Mouse (Mus musculus): ENCODE data around the gene Krtcap2.

Gene Krtcap2

DNA sequence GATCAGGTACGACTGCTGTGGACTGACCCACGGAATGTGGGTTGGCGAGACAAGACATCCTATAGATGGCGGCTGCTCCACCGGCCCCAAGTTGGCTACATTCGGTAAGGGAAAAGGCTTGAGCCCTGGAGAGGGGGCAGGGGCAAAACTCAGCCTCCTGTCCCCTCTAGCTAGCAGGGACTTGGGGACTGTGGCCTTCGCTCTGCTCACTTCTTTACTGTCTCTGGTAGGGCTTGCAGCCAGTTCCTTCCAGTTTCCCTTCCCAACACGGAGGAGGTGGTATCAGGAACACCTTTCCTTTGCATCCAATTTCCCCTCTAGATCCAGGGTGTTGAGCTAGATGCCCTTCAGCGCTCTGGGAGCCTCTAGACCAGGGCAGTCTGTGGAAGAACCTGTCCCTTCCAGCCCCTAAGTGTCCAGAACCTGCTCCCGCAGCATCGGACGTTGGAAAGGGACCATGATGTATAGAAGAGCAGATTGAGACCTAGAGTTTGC, 20.4 kb upstream of the Krtcap2 start:
- DNase-seq (ENCODE audit: low spot score in 2 of 2) = no peak

DNA sequence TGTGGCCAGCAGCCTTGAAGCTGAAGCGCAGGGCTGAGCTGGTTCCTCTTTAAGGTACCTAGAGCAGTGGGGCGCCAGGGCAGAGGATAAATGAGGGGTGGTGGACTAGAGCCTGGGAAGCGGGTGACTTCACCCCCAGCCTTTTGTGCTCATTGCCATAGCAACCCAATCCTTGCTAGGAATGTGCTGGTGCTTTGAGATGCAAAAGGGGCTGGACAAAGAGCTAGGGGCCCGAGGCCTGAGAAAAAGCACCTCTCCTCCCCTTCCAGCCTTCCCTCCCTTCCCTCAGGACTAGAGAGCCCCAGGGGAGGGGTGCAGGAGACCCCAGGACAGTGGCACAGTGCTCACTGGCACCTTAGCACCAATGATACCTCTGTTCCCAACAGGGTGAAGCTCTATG, 19.8 kb upstream of the Krtcap2 start:
- no peak for DNase-seq (ENCODE audit: low spot score in 2 of 2)

DNA sequence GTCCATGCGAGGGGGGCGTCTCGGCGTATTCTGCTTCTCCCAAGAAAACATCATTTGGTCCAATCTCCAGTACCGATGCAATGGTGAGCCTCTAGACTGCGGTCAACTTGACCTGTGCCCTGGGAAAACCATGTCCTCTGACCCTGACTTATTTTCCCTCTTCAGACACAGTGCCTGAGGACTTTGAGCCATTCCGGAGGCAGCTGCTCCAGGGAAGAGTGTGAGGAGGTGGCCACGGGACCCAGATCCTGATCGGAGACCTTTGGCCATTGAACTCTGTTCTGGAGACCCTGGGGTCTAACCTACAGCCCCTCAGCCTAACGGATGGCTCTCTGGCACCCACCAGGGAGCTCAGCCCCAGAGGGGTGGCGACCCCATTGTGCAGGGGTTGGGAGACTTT, 19.4 kb upstream of the Krtcap2 start:
- DNase-seq (ENCODE audit: low spot score in 2 of 2) = no peak

DNA sequence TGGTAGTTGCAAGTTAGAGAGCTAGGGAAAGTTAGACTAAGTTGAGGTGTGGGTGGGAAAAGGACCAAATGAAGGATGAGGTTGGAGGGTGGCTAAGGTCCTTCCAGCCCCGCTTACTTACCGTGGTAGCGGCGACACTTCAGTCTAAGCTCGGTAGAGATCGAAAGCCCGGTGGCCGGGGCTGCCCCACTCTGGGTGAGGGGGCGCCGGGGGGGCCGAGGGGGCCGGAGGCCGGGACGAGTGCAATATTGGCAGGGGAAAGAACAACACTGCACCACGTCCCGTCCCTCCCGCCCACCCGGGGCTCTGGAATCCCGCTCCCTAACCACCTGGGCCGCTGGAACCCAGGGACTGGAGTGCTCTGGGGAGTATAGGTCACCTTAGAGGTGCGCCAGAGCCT, 18.9 kb upstream of the Krtcap2 start, which contains the start of gene Mtx1:
Gene Mtx1, minus strand, starts transcription at position 189 of the 400 bp plus-strand sequence.
- DNase-seq (ENCODE audit: low spot score in 2 of 2) = no peak

DNA sequence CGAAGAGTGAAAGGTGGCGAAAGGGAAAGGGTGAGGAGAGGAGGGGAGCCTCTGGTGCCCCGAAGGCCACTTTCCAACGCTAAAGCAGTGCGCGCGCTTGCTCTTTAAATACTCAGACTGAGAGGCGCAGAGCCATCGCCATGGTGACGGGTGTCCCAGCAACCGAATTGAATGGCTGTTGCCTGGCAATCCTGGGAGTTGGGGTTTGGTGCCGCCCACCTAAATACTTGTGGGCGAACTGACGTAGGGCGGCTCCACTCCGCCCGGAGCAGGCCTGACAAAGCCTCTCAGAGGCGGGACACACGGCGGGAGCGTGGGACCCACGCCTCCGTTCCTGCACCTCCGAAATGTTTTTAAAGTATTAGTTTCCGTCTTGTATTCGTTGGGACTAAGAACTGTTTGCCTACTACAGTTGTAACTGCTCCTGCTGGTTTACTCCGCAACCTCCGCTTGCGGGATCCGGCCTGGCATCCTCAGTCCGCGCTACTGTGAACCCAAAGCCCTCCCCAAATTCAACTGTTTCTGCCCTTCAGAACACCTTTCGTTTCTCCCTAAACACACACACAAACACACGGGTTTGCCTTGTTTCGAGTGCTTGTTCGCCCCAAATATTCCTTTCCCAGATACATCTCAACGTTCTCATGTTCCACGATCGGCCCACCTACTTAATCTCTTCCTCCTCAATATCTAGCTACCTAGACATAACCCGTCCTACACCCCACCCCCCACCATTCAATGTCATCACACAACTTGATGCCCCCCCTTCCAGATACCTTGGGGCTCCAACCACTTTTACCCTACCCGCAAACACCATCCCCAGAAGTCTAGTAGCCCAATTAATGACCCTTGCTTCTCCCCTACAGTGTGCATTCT, 18.2 kb upstream of the Krtcap2 start:
- DNase-seq (ENCODE audit: low spot score in 2 of 2) = peak in 1 of 2 experiments; percentile 84

DNA sequence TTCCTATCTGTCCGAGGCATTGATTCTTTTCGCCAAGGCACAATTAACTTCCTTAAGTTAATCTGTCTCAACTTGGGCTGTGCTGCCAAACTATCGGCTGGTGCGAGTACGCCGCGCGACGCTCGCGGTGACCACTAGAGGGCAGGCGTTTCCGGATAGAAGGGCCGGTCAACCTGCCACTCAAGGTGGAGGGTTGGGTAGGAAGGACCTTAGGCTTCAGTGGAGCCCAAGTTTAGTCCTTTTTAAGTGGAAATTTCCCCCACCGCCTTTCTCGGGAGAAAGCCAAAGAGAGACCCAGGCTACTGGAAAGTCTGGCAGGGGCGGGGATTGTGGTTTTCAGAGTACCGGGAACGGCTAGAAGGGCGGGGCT, 17.6 kb upstream of the Krtcap2 start:
- peak; percentile 75 to 89 for DNase-seq (ENCODE audit: low spot score in 2 of 2)

DNA sequence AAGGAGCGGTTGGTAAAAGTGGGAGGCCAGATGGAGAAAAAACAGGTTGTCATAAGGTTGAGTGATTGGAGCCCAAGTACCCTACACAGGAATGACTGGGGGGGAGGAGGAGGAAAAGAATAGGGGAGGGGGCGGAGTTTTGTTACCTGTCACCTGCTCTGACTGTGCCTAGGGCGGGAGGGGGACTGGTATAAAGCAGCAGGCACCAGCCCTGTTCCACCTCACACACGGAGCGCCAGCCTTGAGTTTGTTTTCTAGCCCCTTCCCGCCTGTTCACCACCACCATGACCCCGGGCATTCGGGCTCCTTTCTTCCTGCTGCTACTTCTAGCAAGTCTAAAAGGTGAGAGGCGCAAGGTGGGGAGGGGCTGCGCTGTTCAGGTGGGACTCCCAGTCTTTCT, 16.9 kb upstream of the Krtcap2 start, which contains the start of gene Muc1:
Gene Muc1, plus strand, starts transcription at position 222 of the 400 bp plus-strand sequence.
- no peak for DNase-seq (ENCODE audit: low spot score in 2 of 2)

DNA sequence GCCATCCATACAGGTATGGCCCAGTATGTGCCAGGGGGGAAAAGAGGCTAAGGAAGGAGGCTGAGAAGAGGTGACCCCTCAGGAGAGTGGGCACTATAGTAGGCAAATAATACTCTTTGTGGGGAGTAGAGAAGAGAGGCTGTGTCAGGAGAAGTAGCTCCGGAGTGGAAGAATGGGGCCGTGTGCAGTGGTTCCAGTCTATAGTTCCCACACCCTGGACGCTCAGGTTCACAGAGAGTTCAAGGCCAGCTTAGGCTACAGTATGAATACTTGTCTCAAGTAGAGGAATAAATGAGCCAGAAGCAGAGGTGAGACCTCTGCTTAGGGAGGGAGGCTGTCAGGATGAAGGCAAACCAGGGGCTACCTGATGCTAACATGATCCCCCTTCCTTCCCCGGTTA, 16.5 kb upstream of the Krtcap2 start:
- DNase-seq (ENCODE audit: low spot score in 2 of 2) = no peak

DNA sequence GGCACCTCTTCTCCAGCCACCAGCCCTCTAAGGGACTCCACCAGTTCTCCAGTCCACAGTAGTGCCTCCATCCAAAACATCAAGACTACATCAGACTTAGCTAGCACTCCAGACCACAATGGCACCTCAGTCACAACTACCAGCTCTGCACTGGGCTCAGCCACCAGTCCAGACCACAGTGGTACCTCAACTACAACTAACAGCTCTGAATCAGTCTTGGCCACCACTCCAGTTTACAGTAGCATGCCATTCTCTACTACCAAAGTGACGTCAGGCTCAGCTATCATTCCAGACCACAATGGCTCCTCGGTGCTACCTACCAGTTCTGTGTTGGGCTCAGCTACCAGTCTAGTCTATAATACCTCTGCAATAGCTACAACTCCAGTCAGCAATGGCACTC, 15.2 kb upstream of the Krtcap2 start:
- DNase-seq (ENCODE audit: low spot score in 2 of 2) = no peak

DNA sequence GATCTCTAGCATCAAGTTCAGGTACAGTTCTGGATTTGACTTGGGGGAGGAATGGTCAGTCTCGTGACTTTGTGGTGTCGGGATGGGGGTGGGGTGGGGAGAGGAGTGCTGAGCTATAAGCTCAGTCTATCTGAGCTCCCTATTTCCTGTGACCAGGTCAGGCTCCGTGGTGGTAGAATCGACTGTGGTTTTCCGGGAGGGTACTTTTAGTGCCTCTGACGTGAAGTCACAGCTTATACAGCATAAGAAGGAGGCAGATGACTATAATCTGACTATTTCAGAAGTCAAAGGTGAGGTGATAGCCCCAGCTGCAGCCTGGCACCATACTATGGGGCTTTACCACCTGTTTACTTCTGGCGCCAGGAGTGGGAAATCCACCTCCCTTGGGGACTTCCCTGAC, 14.4 kb upstream of the Krtcap2 start:
- no peak for DNase-seq (ENCODE audit: low spot score in 2 of 2)

DNA sequence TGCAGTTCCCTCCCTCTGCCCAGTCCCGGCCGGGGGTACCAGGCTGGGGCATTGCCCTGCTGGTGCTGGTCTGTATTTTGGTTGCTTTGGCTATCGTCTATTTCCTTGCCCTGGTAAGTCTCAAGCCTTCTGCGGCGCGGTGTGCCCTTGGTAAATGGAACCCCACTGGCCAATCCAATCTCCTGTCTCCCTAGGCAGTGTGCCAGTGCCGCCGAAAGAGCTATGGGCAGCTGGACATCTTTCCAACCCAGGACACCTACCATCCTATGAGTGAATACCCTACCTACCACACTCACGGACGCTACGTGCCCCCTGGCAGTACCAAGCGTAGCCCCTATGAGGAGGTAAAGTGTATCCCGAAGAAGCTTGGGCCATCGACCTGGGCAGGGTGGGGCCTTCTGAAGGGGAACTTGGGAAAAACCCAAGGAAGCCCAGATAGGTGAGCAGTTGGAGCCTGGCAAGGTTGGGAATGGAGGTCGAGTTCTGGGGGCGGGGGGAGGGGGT, 13.9 kb upstream of the Krtcap2 start:
- DNase-seq (ENCODE audit: low spot score in 2 of 2) = no peak

DNA sequence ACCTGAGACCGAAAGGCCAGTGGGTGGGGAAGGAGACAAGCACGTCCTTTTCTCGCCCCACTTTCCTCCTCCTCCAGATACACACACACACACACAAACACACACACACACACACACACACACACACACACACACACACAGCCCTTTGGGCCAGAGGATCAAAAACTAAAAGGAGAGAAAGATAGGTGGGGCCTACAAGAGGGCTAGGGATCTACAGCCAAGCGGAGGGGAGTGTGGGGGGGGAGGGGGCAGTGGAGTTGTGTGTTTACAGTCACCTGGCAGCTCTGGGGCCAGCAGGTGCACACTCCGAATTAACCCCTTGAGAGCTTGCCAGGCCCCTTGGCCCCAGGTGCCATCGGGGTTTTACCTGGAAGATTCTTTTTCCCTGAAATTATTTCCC, 13.2 kb upstream of the Krtcap2 start:
- DNase-seq (ENCODE audit: low spot score in 2 of 2) = no peak

DNA sequence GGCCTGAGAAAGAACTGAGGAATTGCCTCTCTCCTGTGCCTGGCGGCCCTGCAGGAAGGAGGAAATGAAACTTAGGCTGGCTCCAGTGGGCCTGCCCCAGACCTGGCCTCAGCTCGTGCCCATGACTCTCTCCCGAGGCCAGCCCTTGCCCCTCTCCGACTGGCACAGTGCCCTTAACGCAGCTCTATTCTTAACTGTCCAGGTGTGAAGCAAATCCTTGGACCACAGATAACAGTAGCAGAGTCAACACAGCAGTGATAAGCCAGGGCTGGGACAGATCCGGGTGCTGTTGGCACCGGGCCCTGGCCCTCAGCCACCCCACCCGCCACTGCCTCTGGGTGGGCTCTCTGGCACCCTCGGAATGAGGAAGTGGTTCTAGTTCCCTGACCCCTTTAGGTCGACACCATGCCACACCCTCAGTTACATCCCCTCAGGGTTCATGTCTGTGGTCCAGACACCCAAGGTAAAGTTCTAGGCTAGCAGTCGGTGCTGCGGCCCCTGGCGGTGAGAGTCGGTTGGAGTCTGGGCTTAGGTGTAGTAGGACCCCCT, 12.1 kb upstream of the Krtcap2 start:
- no peak for DNase-seq (ENCODE audit: low spot score in 2 of 2)

DNA sequence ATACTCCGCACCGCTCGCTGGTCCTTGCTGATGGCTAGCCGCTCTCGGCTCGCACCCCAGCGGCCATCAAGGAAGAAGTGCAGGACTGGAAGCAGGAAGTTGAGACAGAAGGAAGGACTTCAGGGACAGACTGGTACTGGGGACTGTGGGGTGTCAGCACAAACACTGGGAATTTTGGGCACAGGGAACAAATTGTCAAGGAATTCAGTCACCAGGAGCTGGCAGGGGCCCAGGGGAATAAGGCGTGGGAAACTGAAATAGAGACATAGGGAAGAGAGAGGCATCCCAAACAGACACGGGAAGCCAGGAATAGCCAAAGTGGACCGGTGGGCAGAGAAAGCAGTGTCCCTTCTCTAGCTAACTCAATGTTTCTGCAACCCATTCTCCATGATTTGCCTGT, 9.2 kb upstream of the Krtcap2 start:
- no peak for DNase-seq (ENCODE audit: low spot score in 2 of 2)

DNA sequence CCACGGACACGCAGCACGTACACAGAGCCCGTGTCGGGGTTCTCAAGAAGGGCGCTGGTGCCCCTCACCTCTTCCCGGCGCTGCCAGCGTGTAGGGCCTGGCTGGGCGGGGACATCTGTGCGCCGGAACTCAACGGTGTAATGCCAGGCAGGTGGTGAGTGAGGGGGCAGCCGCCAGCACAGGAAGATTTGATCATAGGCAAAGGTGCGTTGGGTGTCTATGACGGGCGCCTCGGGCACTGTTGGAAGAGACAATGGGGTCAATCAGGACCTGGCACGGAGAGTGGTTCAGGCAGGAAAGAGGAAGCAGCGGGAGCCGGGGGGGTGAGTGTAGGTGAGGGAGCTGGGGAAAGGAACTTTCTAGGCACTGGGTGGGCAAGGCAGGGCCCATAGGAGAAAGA, 8.1 kb upstream of the Krtcap2 start:
- no peak for DNase-seq (ENCODE audit: low spot score in 2 of 2)

DNA sequence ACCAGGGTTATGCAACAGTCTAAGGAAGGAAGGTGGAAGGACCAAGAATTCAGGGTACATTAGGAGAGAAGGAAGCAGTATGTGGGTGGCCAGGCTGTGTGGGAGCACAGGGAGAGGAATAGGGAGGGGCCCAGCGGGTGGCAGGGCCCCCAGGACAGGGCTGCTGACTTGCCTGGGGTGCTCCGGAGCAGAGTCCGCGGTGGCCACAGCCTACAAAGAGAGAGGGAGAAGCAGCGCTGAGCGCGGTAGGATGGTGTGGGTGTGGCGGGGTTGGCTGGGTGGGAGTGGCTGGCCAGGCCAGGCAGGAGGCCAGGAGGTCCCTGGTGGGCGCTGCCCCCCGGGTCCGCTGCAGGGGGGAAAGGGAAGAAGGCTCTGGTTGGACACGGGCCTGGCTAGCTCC, 7.3 kb upstream of the Krtcap2 start:
- no peak for DNase-seq (ENCODE audit: low spot score in 2 of 2)

DNA sequence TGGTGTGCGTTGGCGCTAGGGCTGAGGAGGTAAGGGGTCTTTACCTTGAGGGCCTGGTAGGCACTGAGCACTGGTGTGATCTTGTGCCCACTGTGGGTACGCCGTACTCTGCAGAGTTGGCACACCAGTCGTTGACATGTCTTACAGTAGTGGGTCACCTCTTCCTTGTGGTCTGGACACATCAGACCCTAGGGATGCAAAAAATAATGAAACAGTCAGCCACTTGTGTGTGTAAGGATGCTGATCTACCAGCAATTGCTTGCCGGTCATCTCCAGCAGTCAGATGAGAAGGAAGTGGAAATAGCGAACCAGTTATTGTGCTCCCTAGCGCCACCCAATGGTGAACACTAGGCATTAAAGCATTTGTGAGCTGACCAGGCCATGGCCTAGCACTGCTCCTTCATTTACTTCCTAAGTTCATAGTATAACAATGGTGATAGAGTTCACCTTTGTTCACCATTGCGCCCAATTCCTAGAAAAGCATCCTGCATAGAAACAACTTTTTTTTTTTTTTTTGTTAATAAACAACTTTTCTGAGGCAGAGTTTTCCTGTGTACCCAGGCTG, 3.4 kb upstream of the Krtcap2 start:
- no peak for DNase-seq (ENCODE audit: low spot score in 2 of 2)

DNA sequence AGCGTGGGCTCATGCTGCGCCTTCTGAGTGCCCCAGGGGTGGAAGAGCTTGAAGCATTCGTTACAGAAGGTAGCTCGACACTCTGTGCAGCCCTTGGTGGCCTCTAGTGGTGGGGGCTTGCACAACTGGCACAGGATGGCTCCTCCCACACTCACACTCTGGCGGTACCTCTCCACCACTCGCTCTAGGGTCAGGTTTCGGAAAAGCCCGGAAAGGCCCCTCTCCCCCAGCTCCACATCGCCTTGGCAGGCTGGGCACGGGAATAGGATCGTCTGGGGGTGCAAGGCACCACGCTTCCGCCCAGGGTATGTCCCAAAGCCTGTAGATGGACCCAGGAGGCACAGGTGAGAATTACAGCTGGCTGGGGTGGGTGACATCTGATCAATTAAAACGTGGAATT, 2.2 kb upstream of the Krtcap2 start:
- peak in 1 of 2 experiments; percentile 28 for DNase-seq (ENCODE audit: low spot score in 2 of 2)

DNA sequence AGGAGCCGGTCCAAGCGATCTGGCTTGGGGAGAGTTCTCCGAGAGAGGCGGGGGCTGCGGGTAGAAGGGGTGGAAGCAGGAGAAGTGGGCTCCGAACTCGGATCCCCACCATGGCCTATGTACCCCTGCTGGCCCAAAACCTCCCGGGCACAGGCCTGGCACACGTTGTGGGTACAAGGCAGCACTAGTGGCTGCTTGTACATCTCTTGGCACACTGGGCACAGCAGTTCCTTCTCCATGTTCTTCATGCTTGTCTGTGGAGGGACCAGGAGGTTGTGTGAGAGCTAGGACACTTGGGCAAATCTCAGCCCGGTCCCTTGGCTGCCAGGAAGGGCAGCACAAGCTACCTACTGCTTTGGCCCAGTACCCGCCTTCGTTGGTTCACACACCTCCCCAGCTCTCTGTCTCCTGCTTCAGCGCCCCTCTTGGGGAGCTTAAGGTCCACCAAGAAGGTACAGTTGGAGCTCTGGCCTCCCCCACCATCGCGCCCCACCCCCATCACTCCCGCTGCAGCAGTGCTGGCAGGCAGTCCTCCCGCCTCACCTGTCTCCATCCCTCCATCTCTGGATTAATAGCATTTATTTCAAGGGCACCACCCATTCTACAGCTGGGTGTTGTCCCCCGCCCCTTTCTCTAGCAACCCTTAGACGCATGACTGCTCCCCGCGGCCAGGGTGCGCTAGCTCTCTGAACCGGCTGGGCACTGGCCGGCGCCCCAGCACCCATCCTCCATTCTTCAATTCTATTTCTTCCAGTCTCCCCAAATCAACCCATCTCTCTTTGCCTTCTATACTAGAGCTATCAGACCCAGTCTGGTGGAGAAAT, 1.4 kb upstream of the Krtcap2 start:
- no peak for DNase-seq (ENCODE audit: low spot score in 2 of 2)

DNA sequence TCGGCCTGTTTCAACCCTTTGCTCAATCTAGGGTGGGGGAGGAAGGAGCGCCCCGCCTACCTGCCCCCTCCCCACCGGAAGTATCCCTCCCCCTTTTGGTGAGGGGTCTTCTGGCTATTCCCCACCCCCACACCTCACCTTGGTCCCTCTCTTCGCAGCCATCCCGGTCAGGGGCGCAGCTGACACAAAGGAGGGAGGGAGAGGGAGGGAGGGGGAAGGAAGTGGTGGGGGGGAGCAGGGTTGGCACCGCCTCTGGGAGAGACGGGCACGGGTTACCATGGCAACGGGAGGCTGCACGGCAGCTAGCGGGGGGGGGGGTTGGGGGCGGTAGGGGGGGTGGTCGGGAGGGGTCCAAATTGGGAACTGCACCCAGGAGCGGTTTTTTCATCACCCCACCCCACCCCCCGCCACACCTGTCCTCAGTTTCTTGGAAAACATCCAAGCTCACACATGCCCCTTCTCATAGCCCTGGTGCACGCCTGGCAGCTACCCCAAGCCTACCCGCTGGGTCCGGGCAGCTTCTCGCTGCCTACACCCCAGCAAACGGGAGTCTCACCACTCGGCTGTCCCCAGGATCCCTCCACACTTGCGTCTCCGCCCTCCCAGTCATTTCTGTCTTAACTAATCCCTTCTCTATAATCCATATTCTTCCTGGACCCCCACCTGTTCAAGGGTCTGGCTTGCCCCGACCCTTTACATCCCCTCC, 631 bp upstream of the Krtcap2 start:
- DNase-seq (ENCODE audit: low spot score in 2 of 2) = no peak

All from urinary bladder, adult 18-20 months (tissue).